Mouse (Mus musculus) lung, embryonic 15.5 days (tissue): ENCODE measurements at regions not wholly inside any gene's neighbourhood (a gene's known extent, or its start where the extent isn't known, plus 50 kb on each side); places are given as distances from the start of the nearest gene placed in this dataset.
A peak's percentile ranks its signal among the peaks of the same experiment; 100 is the strongest.

Source experiments
- ATAC-seq: fragments of 200-750 bp; cut with Nextera tagmentation; 2 replicates; pipeline ENCODE4 v1.8.0; 2017; ENCODE audit warnings: moderate number of reproducible peaks, borderline replicate concordance; ENCODE audit not compliant: low FRiP score, low TSS enrichment; ENCODE audit errors: extremely low read depth
- H3K27ac ChIP-seq: fragments of 300-500 bp; sonication (generic); 2 replicates; pipeline ENCODE4 v1.5.1; 2015; ENCODE audit warnings: moderate library complexity, mild to moderate bottlenecking, inconsistent platforms
- H3K27me3 ChIP-seq: fragments of 300-500 bp; sonication (generic); 2 replicates; pipeline ENCODE4 v1.6.1; 2015; ENCODE audit warnings: inconsistent platforms
- H3K36me3 ChIP-seq: fragments of 300-500 bp; sonication (generic); 2 replicates; pipeline ENCODE4 v1.6.1; 2015; ENCODE audit warnings: inconsistent platforms
- H3K4me1 ChIP-seq: fragments of 300-500 bp; sonication (generic); 2 replicates; pipeline ENCODE4 v1.6.1; 2015; ENCODE audit warnings: inconsistent platforms
- H3K4me2 ChIP-seq: fragments of 300-500 bp; sonication (generic); 2 replicates; pipeline ENCODE4 v1.6.1; 2015; ENCODE audit warnings: inconsistent platforms, mild to moderate bottlenecking, moderate library complexity
- H3K4me3 ChIP-seq: fragments of 300-500 bp; sonication (generic); 2 replicates; pipeline ENCODE4 v1.5.1; 2015; ENCODE audit warnings: mild to moderate bottlenecking, inconsistent platforms
- H3K9ac ChIP-seq: fragments of 300-500 bp; sonication (generic); 2 replicates; pipeline ENCODE4 v1.6.1; 2015; ENCODE audit warnings: inconsistent platforms
- H3K9me3 ChIP-seq: fragments of 300-500 bp; sonication (generic); 2 replicates; pipeline ENCODE4 v1.6.1; 2016; ENCODE audit warnings: inconsistent platforms
- WGBS: fragments of 180-500 bp; shearing (Covaris S2); methylation state at CpG from one replicate; pipeline ENCODE4 v1.1.7; 2015; 5-methylcytosine and 5-hydroxymethylcytosine counted together

DNA sequence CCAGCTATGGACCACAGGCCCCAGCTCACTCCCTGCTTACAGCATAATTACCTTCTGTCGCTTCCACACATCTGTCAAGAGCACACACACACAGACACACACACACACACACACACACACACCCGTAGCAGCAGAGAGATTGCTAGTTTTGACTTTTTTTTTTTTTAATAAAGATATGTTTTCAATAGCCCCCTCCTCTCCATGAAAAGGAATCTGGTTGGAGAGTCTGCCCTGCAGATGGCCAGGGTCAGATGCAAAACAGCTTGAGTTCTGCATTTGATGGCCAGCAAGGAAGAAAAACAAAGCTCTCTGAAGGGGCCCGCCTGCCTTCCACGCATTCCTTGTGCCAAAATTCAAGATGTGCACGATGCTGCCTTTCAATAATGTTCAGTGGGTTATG lies 99.8 kb upstream of the Castor2 start:
- Histone ChIP-seq H3K4me1 (no peaks in the 10 kb centered on the region; the same call in 1 of the 2 replicates), H3K27ac (peak overlapping the region; percentile 19; the same call in 1 of the 2 replicates), H3K36me3 (no peaks in the 10 kb centered on the region), H3K27me3 (no peaks in the 10 kb centered on the region), H3K9ac (no peak overlapping the region), H3K9me3 (no peaks in the 10 kb centered on the region), H3K4me2 (no peak overlapping the region), H3K4me3 (no peak overlapping the region)
- no peak; the same call in 1 of the 2 replicates for ATAC-seq
- 18% methylated on average over 5 of the region's 5 CpGs for WGBS

GRCm38 (mm10) chr5:133991994-133992393 lies 107.5 kb upstream of the Castor2 start:
- H3K4me2 ChIP-seq, result no peak overlapping the region
- H3K36me3 ChIP-seq, result no peaks in the 10 kb centered on the region
- no peak for ATAC-seq
- WGBS, result 74% methylated on average over 2 of the region's 2 CpGs
- no peaks in the 10 kb centered on the region for H3K4me1 ChIP-seq
- no peak overlapping the region for H3K4me3 ChIP-seq
- H3K9ac ChIP-seq, result no peak overlapping the region
- no peak overlapping the region for H3K27ac ChIP-seq
- no peaks in the 10 kb centered on the region for H3K9me3 ChIP-seq
- H3K27me3 ChIP-seq, result no peaks in the 10 kb centered on the region

DNA sequence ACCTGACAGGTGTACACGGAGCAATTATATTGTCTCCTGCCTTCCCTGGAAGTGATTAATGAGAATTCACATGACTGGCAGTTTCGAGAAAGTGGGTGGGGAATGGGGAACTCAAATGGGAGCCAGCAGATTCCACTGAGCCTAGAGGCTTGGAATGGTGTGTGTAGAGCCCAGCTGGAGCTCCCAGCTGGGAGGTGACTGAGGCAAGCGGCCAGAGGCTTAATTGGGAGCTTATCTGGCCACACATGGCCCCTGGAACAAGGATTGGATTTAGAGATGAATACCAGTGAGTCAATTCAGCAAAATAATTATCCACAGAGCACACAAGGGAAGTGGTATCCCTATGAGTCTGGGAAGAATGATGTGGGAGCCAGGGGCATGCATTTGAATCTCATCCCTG lies 108.0 kb upstream of the Castor2 start:
- H3K4me2 ChIP-seq, result no peak overlapping the region
- no peaks in the 10 kb centered on the region for H3K27me3 ChIP-seq
- ATAC-seq, result no peak
- H3K4me3 ChIP-seq, result no peak overlapping the region
- no peaks in the 10 kb centered on the region for H3K4me1 ChIP-seq
- 30% methylated on average over 3 of the region's 3 CpGs for WGBS
- no peaks in the 10 kb centered on the region for H3K36me3 ChIP-seq
- H3K9me3 ChIP-seq, result no peaks in the 10 kb centered on the region
- no peak overlapping the region for H3K27ac ChIP-seq
- H3K9ac ChIP-seq, result no peak overlapping the region

DNA sequence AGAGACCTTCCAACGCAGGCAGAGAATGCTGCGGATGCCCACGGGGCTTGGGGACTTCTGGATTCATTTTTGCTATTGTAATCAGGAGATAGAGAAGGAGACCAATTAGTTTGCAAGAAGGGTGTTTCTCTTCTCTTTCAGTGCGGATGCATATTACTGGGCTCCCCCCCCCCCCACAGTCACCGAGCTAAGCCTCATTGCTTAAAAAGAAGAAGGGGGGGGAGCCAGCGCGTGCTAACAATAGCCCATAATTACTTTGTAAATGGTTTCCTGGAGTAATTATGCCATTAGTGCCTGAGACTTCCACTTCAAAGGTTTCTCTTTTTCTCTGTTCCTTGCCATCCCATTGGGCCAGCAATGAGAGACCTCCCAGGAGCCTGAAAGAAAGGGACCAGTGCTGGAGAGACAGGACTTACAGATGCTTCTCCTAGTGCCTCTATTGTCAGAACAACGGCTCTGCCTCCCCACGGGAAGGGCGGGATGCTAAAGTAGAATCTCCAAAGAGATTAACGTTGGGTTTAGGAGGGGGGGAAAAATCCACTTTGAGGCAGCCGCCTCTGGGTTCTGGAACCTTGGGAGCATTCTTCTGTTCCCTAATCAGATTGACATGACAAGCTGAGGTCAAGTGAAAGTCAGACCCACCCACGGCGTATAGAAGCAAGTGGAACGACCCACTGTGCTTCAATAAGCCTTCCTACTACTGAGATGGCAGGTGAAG lies 116.1 kb upstream of the Castor2 start:
- no peak for ATAC-seq
- H3K27me3 ChIP-seq, result no peaks in the 10 kb centered on the region
- H3K4me3 ChIP-seq, result no peak overlapping the region

GRCm38 (mm10) chr5:133970421-133970914 lies 129.0 kb upstream of the Castor2 start:
- Histone ChIP-seq H3K4me2 (no peak overlapping the region), H3K27ac (no peak overlapping the region), H3K27me3 (no peaks in the 10 kb centered on the region), H3K4me1 (no peaks in the 10 kb centered on the region), H3K4me3 (no peak overlapping the region), H3K36me3 (no peaks in the 10 kb centered on the region), H3K9ac (no peak overlapping the region), H3K9me3 (no peaks in the 10 kb centered on the region)
- 57% methylated on average over 12 of the region's 12 CpGs for WGBS
- no peak for ATAC-seq

More for the DNA sequence above, 116.1 kb upstream of the Castor2 start:
- Histone ChIP-seq H3K4me1 (no peaks in the 10 kb centered on the region), H3K36me3 (no peaks in the 10 kb centered on the region), H3K9ac (no peak overlapping the region), H3K27ac (no peak overlapping the region), H3K9me3 (no peaks in the 10 kb centered on the region), H3K4me2 (no peak overlapping the region)
- WGBS, result 12% methylated on average over 15 of the region's 15 CpGs

DNA sequence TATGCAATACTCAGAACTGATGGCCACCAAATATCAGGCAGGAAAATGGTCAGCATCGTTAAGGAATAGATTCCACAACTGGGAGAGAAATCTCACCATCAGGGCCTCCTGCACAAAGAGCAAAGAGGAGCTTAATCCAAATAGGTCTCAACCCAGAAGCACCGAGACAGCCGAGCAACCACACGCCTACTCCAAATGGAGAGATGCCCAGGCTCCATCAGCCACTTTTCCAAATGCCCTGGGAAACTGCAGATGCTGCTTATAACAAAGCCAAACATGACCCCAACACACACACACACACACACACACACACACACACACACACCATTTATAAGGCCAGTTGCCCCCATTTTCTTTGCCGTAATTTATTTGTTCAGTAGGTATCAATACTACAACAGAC lies 136.2 kb upstream of the Castor2 start:
- H3K27me3 ChIP-seq, result no peaks in the 10 kb centered on the region
- no peaks in the 10 kb centered on the region for H3K9me3 ChIP-seq
- no peak overlapping the region for H3K4me2 ChIP-seq
- 87% methylated on average over 5 of the region's 5 CpGs for WGBS
- H3K4me1 ChIP-seq, result no peaks in the 10 kb centered on the region
- no peaks in the 10 kb centered on the region for H3K36me3 ChIP-seq
- H3K9ac ChIP-seq, result no peak overlapping the region
- H3K27ac ChIP-seq, result no peak overlapping the region
- ATAC-seq, result no peak
- no peak overlapping the region for H3K4me3 ChIP-seq

GRCm38 (mm10) chr5:133940841-133941240 lies 158.7 kb upstream of the Castor2 start:
- Histone ChIP-seq H3K27me3 (no peaks in the 10 kb centered on the region), H3K9me3 (no peaks in the 10 kb centered on the region), H3K9ac (no peak overlapping the region), H3K4me2 (no peak overlapping the region), H3K4me1 (no peaks in the 10 kb centered on the region), H3K36me3 (no peaks in the 10 kb centered on the region), H3K4me3 (no peak overlapping the region), H3K27ac (no peak overlapping the region)
- ATAC-seq, result no peak
- 71% methylated on average over 3 of the region's 3 CpGs for WGBS

GRCm38 (mm10) chr5:133940030-133940429 lies 159.5 kb upstream of the Castor2 start:
- Histone ChIP-seq H3K27ac (no peak overlapping the region), H3K36me3 (no peaks in the 10 kb centered on the region), H3K27me3 (no peaks in the 10 kb centered on the region), H3K4me1 (no peaks in the 10 kb centered on the region), H3K9ac (no peak overlapping the region), H3K4me3 (no peak overlapping the region), H3K9me3 (no peaks in the 10 kb centered on the region), H3K4me2 (no peak overlapping the region)
- no peak for ATAC-seq
- 43% methylated on average over 2 of the region's 2 CpGs for WGBS

- Histone ChIP-seq H3K4me3 (no peak overlapping the region), H3K27ac (no peak overlapping the region), H3K4me2 (no peak overlapping the region), H3K9ac (no peak overlapping the region), H3K27me3 (no peaks in the 10 kb centered on the region), H3K36me3 (no peaks in the 10 kb centered on the region), H3K9me3 (no peaks in the 10 kb centered on the region), H3K4me1 (no peaks in the 10 kb centered on the region)
- no peak; the same call in 1 of the 2 replicates for ATAC-seq
- WGBS, result 61% methylated on average over 9 of the region's 9 CpGs
Measured at GRCm38 (mm10) chr5:133937967-133938918, 161.3 kb upstream of the Castor2 start.

GRCm38 (mm10) chr5:133935451-133935850 lies 164.1 kb upstream of the Castor2 start:
- Histone ChIP-seq H3K27me3 (no peaks in the 10 kb centered on the region), H3K4me2 (no peak overlapping the region), H3K27ac (no peak overlapping the region), H3K4me1 (no peaks in the 10 kb centered on the region), H3K9me3 (no peaks in the 10 kb centered on the region), H3K36me3 (no peaks in the 10 kb centered on the region), H3K4me3 (no peak overlapping the region), H3K9ac (no peak overlapping the region)
- ATAC-seq, result no peak
- 80% methylated on average over 6 of the region's 6 CpGs for WGBS

DNA sequence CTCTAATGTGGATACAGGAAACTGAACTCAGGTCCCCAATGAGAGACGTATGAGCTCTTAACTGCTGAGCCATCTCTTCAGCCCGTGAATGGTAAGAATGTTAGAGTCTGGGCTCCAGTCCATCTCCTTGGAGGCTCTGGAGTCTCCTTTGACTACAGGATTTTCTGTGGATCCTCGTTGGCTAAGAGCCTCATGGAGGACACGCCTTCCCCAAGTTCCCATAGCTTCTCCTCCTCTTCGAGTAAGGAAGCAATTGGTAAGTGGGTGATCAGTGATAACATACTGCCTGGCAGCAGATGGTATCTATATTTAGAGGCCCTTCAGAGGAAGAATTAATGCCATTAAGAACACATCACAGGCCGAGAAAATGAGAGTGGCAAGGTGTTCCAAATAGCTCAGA lies 164.5 kb upstream of the Castor2 start:
- no peak overlapping the region for H3K9ac ChIP-seq
- no peaks in the 10 kb centered on the region for H3K4me1 ChIP-seq
- no peak overlapping the region for H3K4me2 ChIP-seq
- no peak overlapping the region for H3K27ac ChIP-seq
- 59% methylated on average over 6 of the region's 6 CpGs for WGBS
- ATAC-seq, result no peak
- no peaks in the 10 kb centered on the region for H3K36me3 ChIP-seq
- no peak overlapping the region for H3K4me3 ChIP-seq
- no peaks in the 10 kb centered on the region for H3K9me3 ChIP-seq
- H3K27me3 ChIP-seq, result no peaks in the 10 kb centered on the region

GRCm38 (mm10) chr5:133930101-133930500 lies 169.4 kb upstream of the Castor2 start:
- no peaks in the 10 kb centered on the region for H3K27me3 ChIP-seq
- H3K4me1 ChIP-seq, result no peaks in the 10 kb centered on the region
- no peaks in the 10 kb centered on the region for H3K9me3 ChIP-seq
- H3K9ac ChIP-seq, result no peak overlapping the region
- WGBS, result 76% methylated on average over 5 of the region's 5 CpGs
- ATAC-seq, result no peak
- no peak overlapping the region for H3K27ac ChIP-seq
- H3K4me2 ChIP-seq, result no peak overlapping the region
- H3K36me3 ChIP-seq, result no peaks in the 10 kb centered on the region
- no peak overlapping the region for H3K4me3 ChIP-seq
